ENCODE assay signal across 14 mouse cellular contexts in genomic region chr12:66130909-66131308, GRCm38 (mm10).
A peak's percentile ranks its signal among the peaks of the same experiment; 100 is the strongest.
DNase-seq lines count a peak whose midpoint lies in the region; ATAC-seq and TF ChIP-seq lines count a peak whose summit lies in the region.
"Had no signal": no experiment of that assay in that cellular context is flagged by ENCODE, and none has a peak within 500 bp of the region (broad histone marks: within the 10 kb centered on the region; RNA-seq: fewer than 3 reads in every experiment).

No protein-coding gene starts in this region.

- no peak overlapping the region for H3K4me2 ChIP-seq in midbrain, postnatal 0 days (ENCODE audit: low read depth, low read length, poor library complexity, severe bottlenecking)
- H3K4me2 ChIP-seq: kidney, embryonic 15.5 days; limb, embryonic 13.5 days; lung, embryonic 15.5 days; stomach, embryonic 15.5 days had no signal

- ATAC-seq in midbrain, postnatal 0 days (ENCODE audit: low FRiP score): no peak

- intact Hi-C loops in left cerebral cortex, adult 2 months (cut with DNase I): no loop called here
- intact Hi-C loops in left cerebral cortex, postnatal 36 days (cut with DNase I): no loop called here

- no peak overlapping the region for H3K4me3 ChIP-seq in left cerebral cortex, adult 2 months
- H3K4me3 ChIP-seq in midbrain, postnatal 0 days (ENCODE audit: low read depth, low read length): no peak overlapping the region
- H3K4me3 ChIP-seq: kidney, embryonic 15.5 days; limb, embryonic 13.5 days; lung, embryonic 15.5 days; stomach, embryonic 15.5 days had no signal

- no peak for DNase-seq in left cerebral cortex, adult 2 months (ENCODE audit: extremely low spot score in 1 of 2, low spot score in 2 of 2)
- no peak for DNase-seq in left cerebral cortex, postnatal 36 days (ENCODE audit: low spot score in 2 of 2)
- peak; percentile 9 for DNase-seq in Muller cell, postnatal 12 days (ENCODE audit: inconsistent ontology term)
- DNase-seq in embryo, embryonic 10.5 days (ENCODE audit: low spot score): peak; percentile 35
- DNase-seq in midbrain, postnatal 0 days (ENCODE audit: low spot score): peak; percentile 64
- no peak for DNase-seq in ovary, postnatal 10 days (ENCODE audit: low spot score)
- no peak for DNase-seq in gastrocnemius, postnatal 10 days
- DNase-seq: heart, postnatal 14 days; right cerebral cortex, postnatal 4 days; thymus, postnatal 36 days had no signal

- H3K27ac ChIP-seq in left cerebral cortex, adult 2 months: no peak overlapping the region
- no peak overlapping the region for H3K27ac ChIP-seq in midbrain, postnatal 0 days (ENCODE audit: low read depth, low read length)
- H3K27ac ChIP-seq: kidney, embryonic 15.5 days; limb, embryonic 13.5 days; lung, embryonic 15.5 days; stomach, embryonic 15.5 days had no signal

- no peak overlapping the region for H3K9ac ChIP-seq in midbrain, postnatal 0 days (replicated peaks; ENCODE audit: low read length, poor library complexity, severe bottlenecking)
- H3K9ac ChIP-seq: kidney, embryonic 15.5 days; limb, embryonic 13.5 days; lung, embryonic 15.5 days; stomach, embryonic 15.5 days had no signal

- no peaks in the 10 kb centered on the region for H3K9me3 ChIP-seq in midbrain, postnatal 0 days (ENCODE audit: low read length)
- H3K9me3 ChIP-seq: kidney, embryonic 15.5 days; limb, embryonic 13.5 days; lung, embryonic 15.5 days; stomach, embryonic 15.5 days had no signal

- no peaks in the 10 kb centered on the region for H3K4me1 ChIP-seq in midbrain, postnatal 0 days (ENCODE audit: insufficient read depth, low read length)
- H3K4me1 ChIP-seq: kidney, embryonic 15.5 days; limb, embryonic 13.5 days; lung, embryonic 15.5 days; stomach, embryonic 15.5 days had no signal

- TF ChIP-seq CTCF in left cerebral cortex, adult 2 months (IDR thresholded peaks at IDR 0.05): peak; percentile 55
- peak; percentile 65 for TF ChIP-seq CTCF in midbrain, postnatal 0 days (IDR thresholded peaks at IDR 0.05)

- no peaks in the 10 kb centered on the region for H3K27me3 ChIP-seq in midbrain, postnatal 0 days (ENCODE audit: insufficient read depth, low read length)
- H3K27me3 ChIP-seq: kidney, embryonic 15.5 days; limb, embryonic 13.5 days; lung, embryonic 15.5 days; stomach, embryonic 15.5 days had no signal

- H3K36me3 ChIP-seq in midbrain, postnatal 0 days (ENCODE audit: insufficient read depth, low read length): no peaks in the 10 kb centered on the region
- H3K36me3 ChIP-seq: kidney, embryonic 15.5 days; limb, embryonic 13.5 days; lung, embryonic 15.5 days; stomach, embryonic 15.5 days had no signal

- WGBS in midbrain, postnatal 0 days: 53% methylated on average over 1 of the region's 1 CpGs

Comparison
In these comparisons a context has a peak if more than half of its experiments do, and no peak if none do; other contexts are left out.
1. DNase-seq: peak in Muller cell, postnatal 12 days (single experiment), embryo, embryonic 10.5 days (single experiment) and midbrain, postnatal 0 days (single experiment); none in left cerebral cortex, adult 2 months (0 of 2), left cerebral cortex, postnatal 36 days (0 of 2), ovary, postnatal 10 days (single experiment) and gastrocnemius, postnatal 10 days (single experiment).